Mouse (Mus musculus): ENCODE data around the gene Gm364. TPM values are rescaled to one million over a fixed set of nuclear protein-coding genes. Genes with fewer than 3 reads are reported as not detected.

Gene Gm364
- not detected in 2 replicates for polyA plus RNA-seq (2012; rRNA removed)

DNA sequence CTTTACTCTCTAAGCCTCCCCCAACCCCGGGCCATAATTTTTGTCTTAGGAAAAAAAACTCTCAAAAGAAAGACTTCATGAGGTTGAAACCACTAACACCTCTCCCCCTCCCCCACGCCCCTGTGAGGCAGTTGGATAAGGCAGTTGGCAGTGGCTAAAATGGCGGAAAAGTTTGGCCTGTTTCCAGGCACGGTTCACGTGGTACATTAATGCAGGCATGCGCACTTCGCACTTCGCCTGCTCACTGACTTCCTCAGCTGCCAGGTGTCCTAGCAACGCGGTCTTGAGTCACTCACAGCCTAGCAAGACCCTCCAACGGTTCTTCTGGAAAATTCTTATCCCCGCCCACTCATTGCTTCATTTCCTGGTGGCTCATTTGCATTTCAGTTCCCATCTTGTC, at the start of gene Gm364:
Gene Gm364 (plus strand): TSS at position 386 of the 400 bp plus-strand sequence.

GRCm38 (mm10) chrX:57392367-57393246, 16.3 kb upstream of the Gm364 start, which contains the start of gene Rbmx:
Gene Rbmx (minus strand): TSS chrX:57393036.

DNA sequence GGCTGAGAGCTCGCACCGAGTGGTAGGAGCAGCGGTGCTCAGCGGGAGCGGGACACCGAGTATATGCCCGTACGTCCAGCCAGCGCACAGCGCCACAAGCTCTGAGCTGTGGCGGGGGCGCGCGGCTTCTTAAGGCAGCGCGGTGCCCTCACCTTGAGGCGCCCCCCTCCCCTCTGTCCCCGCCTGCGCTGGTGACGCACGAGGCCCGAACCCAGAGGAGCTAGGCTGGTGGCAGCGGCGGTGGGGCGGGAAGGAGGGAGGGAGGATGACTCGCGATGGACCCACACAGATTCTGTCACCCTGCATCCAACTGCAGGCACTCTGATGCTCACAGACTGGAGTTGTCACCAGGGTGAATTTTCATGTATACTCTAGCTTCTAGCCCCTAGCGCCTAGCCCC, 94.7 kb downstream of the Gm364 start, which contains the start of gene Gpr101:
Gene Gpr101 (minus strand): TSS at position 124 of the 400 bp plus-strand sequence.

Other genes starting within 250 kb of the Gm364 start
- gene Cd40lg, start 197.0 kb upstream of the Gm364 start, polyA plus RNA-seq (2012; rRNA removed): not detected in 2 replicates
- gene Arhgef6, start 70.4 kb upstream of the Gm364 start, polyA plus RNA-seq (2012; rRNA removed): 1.8 TPM in 2 replicates
- 1.3 and 1.7 TPM in 2 replicates for gene Rbmx, start 16.1 kb upstream of the Gm364 start, polyA plus RNA-seq (2012; rRNA removed)
- not detected in 2 replicates for gene Gpr101, start 94.6 kb downstream of the Gm364 start, polyA plus RNA-seq (2012; rRNA removed)